Mouse (Mus musculus) brain, embryonic 14.5 days (tissue): ENCODE measurements around the gene Cacnb1. TPM values are rescaled to one million over a fixed set of nuclear protein-coding genes. Genes with fewer than 3 reads are reported as not detected.
A peak's percentile ranks its signal among the peaks of the same experiment; 100 is the strongest.

ENCODE experiments used
- DNase-seq: peaks from one replicate; pipeline ENCODE4 v3.0.0-alpha.2; 2011; ENCODE audit warnings: low read depth
- CTCF ChIP-seq: fragments of 200-500 bp; IDR thresholded peaks from 2 replicates; pipeline ENCODE4 v1.5.1; 2012; ENCODE audit warnings: inconsistent platforms, mild to moderate bottlenecking, moderate library complexity, borderline replicate concordance; ENCODE audit not compliant: insufficient read depth, insufficient read length; ENCODE audit errors: extremely low read depth
- POLR2A ChIP-seq: fragments of 200-500 bp; IDR thresholded peaks from 2 replicates; pipeline ENCODE4 v1.6.1; 2012; ENCODE audit warnings: mild to moderate bottlenecking, inconsistent platforms, borderline replicate concordance; ENCODE audit not compliant: poor library complexity, insufficient read depth, insufficient read length, severe bottlenecking; ENCODE audit errors: extremely low read depth
- polyA plus RNA-seq: library from polyadenylated mRNA; depleted of rRNA; stranded (reverse); fragments of >200 nt; gene quantifications from 2 replicates; pipeline ENCODE4 v1.2.3, GENCODE M21; 2012

Gene Cacnb1
- polyA plus RNA-seq, 1 experiment, result 90.1 TPM

DNA sequence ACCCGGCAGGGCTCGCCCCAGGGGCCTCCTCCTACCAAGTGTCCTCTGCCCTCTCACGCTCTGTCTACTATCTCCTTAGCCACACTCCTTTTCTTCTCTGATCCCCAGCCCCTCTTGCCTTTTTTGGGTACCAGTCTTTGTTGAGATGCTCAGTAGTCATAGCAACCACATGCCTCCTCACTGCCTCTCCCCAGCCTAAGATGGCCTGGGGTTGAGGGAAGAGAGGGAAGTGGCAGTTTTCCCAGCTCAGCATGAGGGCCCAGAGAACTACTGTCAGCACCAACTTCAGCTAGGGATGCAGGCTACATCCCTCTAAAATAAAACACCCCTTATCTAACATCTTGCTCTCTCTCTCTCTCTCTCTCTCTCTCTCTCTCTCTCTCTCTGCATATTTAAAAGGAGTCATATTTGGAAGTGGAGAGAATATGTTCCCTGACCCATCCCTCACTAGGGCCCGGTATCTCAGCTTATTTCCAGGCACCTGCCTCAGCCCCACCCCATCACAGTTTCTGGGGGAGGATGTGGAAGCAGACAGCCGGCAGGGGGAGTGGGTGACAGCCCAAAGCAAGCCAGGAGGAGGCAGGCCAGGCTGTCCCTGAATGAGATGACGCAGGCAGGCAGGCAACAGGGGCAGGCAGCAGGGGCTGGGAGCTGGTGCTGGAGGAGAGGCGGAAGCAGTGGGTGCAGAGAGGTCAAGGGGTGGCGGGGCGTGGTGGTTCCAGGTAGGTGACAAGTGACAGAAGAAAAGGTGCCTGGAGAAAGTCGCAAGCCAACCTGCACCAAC lies 3.8 kb downstream of the Cacnb1 start:
- no peak for TF ChIP-seq POLR2A
- TF ChIP-seq CTCF, result peak; percentile 50; the same call in 1 of the 2 replicates
- peak; percentile 82 for DNase-seq

DNA sequence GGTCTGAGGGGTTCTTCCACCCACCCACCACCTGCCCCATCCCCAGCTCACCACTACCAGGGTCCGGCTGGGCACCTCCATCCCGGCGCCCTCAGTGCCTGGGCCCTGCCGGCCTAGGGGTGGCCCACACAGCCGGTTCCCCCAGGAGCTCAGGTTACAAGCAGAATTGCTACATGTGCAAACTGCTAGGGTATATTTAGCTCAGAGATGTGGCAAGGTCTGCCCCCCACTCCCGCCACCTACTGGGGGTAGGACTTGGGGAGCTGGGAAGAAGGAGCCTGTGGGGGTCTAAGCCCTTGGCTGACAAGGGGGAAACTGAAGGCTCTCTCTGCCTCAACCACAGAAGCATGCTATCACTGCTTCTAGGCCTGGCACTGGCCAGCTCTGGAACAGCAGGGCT lies 4.6 kb downstream of the Cacnb1 start:
- TF ChIP-seq POLR2A (no peak), CTCF (no peak)
- DNase-seq, result no peak

DNA sequence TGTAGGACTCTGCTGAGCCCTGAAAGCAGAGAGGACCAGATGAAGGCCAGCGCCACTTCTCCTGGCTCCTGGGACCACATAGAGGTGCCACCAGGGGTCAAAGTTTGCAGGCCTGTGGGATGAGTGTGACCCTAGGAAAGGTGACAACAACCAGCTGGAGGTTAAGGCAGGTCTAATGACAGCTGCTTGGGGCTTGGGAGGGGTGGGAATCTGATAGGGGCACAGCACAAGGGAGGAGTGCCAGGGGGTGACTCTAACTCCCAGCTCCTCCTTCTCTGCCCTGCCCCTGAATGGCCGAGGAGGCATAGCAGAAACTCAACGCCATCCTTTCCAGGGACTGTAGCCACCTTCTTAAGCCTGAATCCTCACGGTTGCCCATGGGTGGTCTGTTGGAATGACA lies 6.0 kb downstream of the Cacnb1 start:
- no peak for TF ChIP-seq CTCF
- TF ChIP-seq POLR2A, result no peak
- no peak for DNase-seq

GRCm38 (mm10) chr11:98016177-98016576 lies 6.7 kb downstream of the Cacnb1 start:
- TF ChIP-seq CTCF, result no peak
- TF ChIP-seq POLR2A, result no peak
- no peak for DNase-seq

DNA sequence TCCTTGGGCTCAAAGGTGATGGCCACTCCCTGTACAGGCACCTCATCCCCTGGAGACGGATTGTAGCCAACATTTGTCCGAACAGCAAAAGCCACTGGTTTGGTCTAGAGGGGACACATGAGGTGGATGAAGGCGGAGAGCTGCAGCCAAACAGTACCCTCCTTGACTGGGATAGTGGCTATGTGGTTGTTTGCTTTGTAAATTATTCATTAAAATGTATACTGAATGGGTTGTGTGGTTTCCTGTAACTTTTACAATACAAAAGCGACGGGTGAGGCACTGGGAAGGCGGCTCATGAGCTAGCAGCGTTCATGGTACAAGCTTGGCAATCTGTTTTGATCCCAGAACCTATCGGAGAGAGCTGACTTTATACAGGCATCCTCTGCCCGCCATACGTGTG lies 10.0 kb downstream of the Cacnb1 start:
- TF ChIP-seq CTCF (no peak), POLR2A (no peak)

GRCm38 (mm10) chr11:98011716-98012115 lies 11.1 kb downstream of the Cacnb1 start:
- DNase-seq, result no peak
- no peak for TF ChIP-seq POLR2A
- no peak for TF ChIP-seq CTCF

More for the DNA sequence above, 10.0 kb downstream of the Cacnb1 start:
- DNase-seq, result no peak

- no peak for TF ChIP-seq POLR2A
- no peak for TF ChIP-seq CTCF
- no peak for DNase-seq
Observed at GRCm38 (mm10) chr11:98008087-98008486, 14.7 kb downstream of the Cacnb1 start.

DNA sequence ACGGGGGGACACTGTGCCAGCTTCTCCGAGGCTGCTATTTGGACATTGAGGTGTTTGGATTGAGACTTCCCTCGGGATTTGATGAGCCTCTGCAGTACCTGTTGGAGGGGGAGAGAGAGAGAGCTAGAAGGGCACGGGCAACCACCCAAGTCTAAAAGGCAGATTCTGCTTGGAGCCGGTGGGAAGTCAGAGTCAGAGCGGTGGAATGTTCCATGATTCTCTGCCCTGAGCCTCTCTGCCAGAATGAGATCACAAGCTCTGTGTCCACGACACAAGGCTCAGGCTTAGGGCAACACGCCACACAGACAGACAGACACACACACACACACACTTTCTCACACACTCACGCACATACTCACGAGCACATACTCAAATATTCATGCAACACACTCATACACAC lies 17.1 kb downstream of the Cacnb1 start:
- DNase-seq, result no peak
- no peak for TF ChIP-seq CTCF
- no peak for TF ChIP-seq POLR2A

- no peak for TF ChIP-seq CTCF
- TF ChIP-seq POLR2A, result no peak
- no peak for DNase-seq
Observed at GRCm38 (mm10) chr11:98005076-98005475, 17.8 kb downstream of the Cacnb1 start.

DNA sequence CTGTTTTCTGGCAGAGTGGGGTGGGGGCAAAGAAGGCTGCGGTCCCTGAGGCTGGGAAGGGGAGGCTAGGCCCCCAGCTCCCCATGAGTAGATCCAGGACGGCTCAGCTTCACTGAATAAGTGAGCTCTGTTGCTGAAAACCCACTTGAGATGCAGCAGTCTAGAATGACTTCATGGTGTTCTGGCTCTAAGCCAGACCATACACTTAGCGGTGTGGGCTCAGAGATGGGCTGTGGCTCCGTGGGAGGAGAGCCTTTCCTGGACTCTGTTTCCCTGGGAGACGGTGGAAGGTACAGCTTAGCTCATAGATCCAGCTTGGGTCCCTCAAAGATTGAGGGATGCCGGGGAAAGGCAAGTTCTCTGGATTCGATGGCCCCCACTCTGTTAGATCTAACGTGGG lies 18.7 kb downstream of the Cacnb1 start:
- no peak for TF ChIP-seq POLR2A
- TF ChIP-seq CTCF, result no peak
- peak; percentile 56 for DNase-seq

DNA sequence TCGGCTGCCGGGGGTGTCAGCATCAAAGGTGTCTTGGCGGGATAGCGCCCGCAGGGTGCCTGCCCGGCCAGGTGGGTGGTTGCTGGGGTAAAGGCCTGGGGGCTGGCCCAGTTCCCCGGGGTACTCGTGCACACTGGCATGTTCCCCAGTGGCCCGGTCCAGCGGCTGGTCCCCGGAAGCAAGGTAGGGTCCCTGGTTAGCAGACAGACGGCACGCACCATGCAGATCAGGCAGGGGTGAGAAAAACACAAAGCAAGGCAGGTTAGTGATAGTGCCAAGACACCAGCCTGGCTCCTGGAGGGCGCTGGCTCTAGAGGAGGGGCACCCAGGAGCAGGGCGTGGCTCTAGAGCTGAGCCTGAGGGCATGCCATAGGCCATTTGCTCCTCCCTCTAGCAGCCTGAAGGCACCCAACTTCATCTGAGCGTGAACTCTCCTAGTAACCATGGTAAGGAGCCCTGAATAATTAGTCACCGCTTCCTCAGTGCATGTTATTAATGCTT lies 19.6 kb downstream of the Cacnb1 start:
- TF ChIP-seq CTCF (no peak), POLR2A (no peak)
- peak; percentile 69 for DNase-seq

DNA sequence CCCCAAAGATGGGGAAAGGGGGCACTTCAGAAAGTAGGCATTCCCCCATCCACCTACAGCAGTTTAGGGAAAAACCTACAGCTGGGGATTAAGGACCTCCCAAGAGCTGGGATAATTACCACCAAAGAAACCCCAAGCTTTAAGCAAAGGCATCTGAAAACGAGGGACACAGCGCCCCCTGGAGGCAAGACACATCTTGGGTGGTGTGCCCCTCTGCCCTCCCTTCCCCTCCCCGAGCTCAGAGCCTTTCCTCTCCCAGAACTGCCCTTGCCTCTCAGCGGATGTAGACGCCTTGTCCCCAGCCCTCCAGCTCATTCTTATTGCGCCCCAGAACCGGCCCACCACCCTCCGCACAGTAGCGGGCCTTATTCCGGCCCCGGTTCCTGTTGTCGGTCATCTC lies 20.2 kb downstream of the Cacnb1 start:
- peak; percentile 82 for DNase-seq
- TF ChIP-seq POLR2A (no peak), CTCF (peak; percentile 85)
